Mouse (Mus musculus) brain, embryonic 14.5 days (tissue): ENCODE measurements around the gene Svep1. TPM values are rescaled to one million over a fixed set of nuclear protein-coding genes. Genes with fewer than 3 reads are reported as not detected.

ENCODE experiments used
- DNase-seq: peaks from one replicate; pipeline ENCODE4 v3.0.0-alpha.2; 2011; ENCODE audit warnings: low read depth
- CTCF ChIP-seq: fragments of 200-500 bp; IDR thresholded peaks from 2 replicates; pipeline ENCODE4 v1.5.1; 2012; ENCODE audit warnings: inconsistent platforms, mild to moderate bottlenecking, moderate library complexity, borderline replicate concordance; ENCODE audit not compliant: insufficient read depth, insufficient read length; ENCODE audit errors: extremely low read depth
- POLR2A ChIP-seq: fragments of 200-500 bp; IDR thresholded peaks from 2 replicates; pipeline ENCODE4 v1.6.1; 2012; ENCODE audit warnings: mild to moderate bottlenecking, inconsistent platforms, borderline replicate concordance; ENCODE audit not compliant: poor library complexity, insufficient read depth, insufficient read length, severe bottlenecking; ENCODE audit errors: extremely low read depth
- polyA plus RNA-seq: library from polyadenylated mRNA; depleted of rRNA; stranded (reverse); fragments of >200 nt; gene quantifications from 2 replicates; pipeline ENCODE4 v1.2.3, GENCODE M21; 2012

Gene Svep1
- polyA plus RNA-seq, 1 experiment, result 2.3 TPM

DNA sequence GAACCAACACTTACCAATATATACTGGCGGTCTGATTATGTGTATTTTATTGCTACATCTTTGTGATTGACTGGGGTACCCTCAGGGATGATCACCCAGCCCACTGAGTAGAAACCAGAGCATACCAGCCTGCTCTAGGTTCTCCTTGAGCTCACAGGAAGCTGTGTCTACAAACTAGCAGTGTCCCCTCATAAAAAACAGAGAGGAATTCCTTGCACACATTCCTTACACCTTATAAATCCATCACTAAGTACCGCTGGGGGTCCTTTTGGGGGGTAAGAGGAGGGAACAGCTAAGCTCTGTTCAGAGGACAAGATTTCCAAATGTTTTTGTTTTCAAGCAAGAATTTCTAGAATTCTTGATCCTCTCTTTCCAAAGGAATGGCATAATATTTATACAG lies 36.7 kb downstream of the Svep1 start:
- DNase-seq, result no peak
- TF ChIP-seq CTCF (no peak), POLR2A (no peak)

DNA sequence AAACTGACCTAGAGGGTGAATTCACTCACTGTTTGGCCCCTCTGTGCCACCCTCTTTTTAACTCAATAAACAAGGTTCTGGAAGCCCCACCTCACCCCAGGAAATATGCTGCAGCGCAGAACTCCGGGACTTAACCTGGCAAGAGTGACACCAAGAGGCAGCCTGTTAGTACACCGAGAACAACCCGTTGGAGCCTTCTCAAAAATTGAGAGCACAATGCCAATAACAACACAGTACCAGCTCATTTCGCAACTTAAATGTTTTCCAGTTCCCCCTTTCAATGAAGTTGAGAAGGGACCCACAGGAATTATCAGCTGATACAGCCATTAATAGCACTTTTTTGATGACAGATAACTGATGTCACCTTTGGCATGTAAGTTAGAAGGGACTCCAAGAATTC lies 38.3 kb downstream of the Svep1 start:
- TF ChIP-seq POLR2A (no peak), CTCF (no peak)
- DNase-seq, result no peak

DNA sequence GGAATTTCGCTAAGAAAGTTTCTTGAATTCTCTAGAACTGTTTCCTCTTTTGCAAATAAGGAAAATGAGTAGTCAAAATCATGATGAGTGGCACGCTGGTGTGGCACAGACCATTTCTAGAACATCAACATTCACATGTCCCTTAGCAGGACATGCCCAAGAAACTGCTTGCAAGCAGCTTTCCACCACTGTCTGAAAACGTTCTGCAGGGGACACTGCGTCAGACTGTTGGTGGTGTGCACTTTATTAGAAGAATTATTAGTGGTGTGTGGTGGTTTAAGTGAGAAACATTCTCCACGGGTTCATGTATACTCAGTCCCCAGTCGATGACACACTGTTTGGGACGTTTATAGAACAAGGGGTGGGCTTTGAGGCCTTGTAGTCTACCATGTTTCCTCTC lies 40.9 kb downstream of the Svep1 start:
- DNase-seq, result no peak

DNA sequence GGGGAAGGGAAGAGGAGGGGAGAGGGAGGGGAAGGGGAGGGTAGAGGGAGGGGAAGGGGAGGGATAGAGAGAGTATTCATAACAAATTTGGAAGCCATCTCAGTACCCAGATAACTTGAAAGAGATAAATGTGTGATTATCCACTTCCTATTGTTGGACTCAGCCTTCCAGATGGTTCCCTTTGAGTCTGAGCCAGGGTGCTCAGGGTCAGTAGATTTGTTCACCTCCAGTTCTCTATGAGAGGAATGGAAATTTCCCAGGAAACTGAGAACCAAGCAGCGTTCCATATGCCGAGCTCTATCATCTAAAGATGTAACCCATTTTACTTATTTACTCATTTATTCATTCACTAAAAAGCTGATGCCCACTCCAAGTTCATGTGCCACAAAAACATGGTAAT lies 44.8 kb downstream of the Svep1 start:
- DNase-seq, result peak; percentile 19
- TF ChIP-seq CTCF, result no peak
- no peak for TF ChIP-seq POLR2A

More for the DNA sequence above, 40.9 kb downstream of the Svep1 start:
- TF ChIP-seq CTCF (no peak), POLR2A (no peak)

DNA sequence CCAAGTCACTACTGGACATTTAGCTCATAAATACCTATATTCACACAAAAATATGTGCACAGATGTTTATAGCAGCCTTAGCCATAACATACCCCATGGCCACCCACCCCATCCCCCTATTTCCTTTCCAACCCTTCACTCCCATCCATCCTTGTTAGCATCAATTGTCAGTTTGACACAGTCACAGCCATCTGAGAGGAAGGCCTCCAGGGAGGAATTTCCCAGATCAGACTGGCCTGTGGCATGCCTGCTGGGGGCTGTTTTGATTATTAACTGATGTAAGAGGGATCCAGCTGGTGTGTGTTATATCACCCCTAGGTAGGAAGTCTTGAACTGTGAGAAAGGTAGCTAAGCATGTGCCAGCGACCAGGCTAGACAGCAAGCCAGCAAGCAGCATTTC lies 47.1 kb downstream of the Svep1 start:
- TF ChIP-seq CTCF (no peak), POLR2A (no peak)
- DNase-seq, result no peak

DNA sequence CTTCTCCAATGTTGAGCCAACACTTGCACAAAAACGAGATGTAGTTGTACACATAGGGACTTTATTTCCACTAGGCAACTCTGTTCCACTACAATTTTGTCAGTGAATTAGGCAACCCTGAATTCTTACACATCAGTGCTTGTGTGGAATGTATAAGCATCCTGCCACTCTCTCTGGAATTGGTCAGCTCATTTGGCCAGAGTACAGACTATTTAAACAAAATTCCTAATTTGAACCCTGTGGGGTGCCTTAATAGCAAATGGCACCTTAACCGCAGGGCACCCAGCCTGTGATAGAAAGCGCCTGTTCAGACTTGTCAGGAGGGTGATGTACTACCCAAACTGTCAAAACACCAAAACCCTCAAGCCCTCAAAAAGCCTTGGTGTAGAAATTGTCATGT lies 56.4 kb downstream of the Svep1 start:
- DNase-seq, result peak; percentile 19
- TF ChIP-seq POLR2A, result no peak
- TF ChIP-seq CTCF, result no peak

DNA sequence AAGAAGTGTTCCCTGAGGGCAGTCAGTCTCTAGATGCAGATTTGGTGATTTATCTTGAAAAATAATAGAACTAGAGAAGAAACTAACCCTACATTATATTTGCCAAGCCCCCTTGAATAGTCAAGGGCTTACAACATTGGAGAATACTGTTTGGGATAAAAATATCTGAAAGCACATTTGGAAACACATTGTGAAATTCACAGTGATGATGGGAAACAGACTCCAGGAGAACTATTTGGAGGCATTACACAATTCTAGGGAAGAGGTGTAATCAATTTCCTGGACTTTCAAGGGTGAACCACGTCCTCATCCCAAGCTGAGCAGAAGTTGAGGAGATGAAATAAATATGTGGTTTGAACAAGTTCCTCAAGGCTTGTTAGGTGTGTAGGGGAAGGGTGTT lies 57.5 kb downstream of the Svep1 start:
- DNase-seq, result no peak
- TF ChIP-seq CTCF (no peak), POLR2A (no peak)

DNA sequence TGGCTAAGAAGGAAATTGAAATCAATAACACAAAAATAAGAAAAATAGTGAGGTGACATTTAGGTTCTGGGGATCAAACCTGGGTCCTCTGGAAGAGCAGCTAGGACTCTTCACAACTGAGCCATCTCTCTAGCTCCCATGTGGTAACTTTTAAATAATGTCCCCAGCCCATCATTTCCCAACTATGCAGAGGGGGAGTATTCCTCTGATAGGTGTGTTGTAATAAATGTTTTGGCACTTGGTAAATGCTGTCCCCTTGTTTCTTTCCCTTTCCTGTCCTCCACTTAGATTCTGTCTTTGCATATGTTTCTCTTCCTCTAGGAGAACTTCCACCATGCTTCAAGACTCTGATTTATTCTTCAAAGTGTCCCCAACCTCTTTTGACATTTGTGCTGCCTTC lies 58.1 kb downstream of the Svep1 start:
- no peak for DNase-seq
- TF ChIP-seq POLR2A, result no peak
- no peak for TF ChIP-seq CTCF

DNA sequence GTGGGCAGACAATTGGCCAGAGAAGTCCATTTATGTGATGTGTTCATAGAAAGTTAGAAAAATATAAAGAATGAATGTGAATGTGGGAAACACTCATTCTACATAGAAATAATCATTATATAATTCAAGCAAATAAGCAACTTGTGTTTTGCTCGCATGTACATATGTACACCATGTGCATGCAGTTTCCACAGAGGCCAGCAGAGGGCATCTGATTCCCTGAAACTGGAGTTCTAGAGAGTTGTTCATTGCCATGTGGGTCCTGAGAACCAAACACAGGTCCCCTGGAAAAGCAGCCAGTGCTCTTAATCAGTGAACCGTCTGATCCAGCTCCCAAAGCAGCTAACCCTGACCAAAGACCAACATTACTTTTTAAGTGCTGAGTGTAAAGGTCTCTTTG lies 60.0 kb downstream of the Svep1 start:
- no peak for DNase-seq
- TF ChIP-seq POLR2A (no peak), CTCF (peak; percentile 5; the same call in 1 of the 2 replicates)

DNA sequence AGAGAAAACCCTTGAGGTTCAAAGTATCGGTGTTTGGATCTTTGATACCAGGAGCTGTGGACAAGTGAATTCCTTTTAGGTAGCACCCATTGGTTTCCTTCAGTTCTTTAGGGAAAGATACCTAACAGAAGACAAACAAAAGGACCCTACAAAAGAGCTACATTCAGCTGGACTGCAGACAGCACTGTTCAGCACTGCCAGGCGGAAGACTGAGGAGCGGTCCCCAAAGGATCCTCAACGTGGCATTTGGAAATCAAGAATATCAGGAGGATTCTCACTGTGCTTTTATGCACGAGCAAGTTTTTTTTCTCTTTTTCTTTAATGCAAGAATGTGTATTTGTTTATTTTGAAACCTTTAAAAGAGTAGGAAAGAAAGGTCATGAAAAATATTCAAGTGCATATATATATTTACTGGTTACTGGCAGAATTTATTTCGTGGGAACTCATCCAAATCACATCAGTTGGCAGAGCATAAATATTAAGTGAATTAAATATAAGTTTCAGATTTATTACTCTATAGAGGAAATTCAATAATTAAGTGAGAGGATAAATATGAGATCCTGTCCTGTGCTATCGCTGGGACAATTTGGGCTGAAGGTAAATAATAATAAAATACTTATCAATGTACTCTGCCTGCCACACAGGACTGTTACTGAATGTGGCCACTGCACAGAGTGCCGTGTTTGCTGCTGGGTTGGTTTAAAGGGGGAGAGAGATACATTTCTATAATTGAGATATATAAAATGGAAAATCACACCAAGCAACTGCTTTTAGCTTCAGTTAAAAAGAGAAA lies 66.7 kb downstream of the Svep1 start:
- no peak for TF ChIP-seq CTCF
- DNase-seq, result no peak

DNA sequence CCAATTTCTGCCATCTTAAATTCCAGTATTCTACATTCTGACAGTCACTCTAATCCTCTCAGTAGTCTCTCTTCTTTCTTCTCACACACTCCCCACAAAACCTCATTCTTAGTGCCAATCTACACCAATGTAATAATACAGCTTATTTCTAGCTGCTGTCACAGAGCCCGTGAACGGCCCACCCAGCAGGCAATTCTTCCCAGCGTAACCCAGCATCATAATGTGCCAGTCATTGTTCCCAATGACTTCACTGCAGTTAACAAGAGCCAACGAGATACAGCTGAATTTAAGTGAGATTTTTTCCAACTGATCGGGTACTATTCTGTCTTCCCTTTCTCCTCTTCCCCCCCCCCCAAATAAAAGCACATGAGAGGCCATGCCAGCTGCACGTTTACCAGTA lies 67.4 kb downstream of the Svep1 start:
- TF ChIP-seq CTCF (no peak), POLR2A (no peak)
- DNase-seq, result peak; percentile 53

DNA sequence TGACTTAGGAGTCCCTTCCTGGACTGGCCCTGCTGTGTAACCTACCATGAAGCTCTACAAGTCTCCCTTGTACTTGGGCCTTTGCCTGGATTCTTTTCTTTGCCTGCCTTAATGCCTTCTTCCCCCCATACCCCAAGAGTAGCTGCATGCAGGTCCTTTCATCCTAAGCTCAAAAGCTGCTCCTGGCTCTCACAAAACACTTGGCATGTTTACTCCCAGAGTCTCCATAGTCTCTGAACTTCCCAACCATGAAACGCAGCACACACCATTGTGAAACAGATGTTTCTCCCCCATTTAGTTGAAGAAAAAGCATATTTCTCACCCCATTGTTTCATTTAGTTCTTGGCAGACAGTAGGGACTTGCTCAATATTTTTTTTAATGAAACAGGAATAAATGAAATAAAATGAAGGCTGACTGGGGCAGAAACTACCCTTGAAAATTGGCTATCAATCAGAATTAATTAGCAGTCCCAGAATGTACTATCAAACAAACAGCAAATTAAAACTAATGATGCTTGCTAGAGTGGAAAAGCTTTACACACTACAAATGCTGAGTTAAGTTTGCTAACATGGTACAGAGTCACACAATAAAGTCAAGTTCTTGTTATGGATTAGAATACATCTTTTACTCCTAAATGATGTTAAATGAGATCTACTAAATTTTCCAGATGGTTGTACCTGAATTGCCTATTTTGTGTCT lies 72.9 kb downstream of the Svep1 start:
- TF ChIP-seq POLR2A, result no peak
- no peak for TF ChIP-seq CTCF
- DNase-seq, result peak; percentile 80

DNA sequence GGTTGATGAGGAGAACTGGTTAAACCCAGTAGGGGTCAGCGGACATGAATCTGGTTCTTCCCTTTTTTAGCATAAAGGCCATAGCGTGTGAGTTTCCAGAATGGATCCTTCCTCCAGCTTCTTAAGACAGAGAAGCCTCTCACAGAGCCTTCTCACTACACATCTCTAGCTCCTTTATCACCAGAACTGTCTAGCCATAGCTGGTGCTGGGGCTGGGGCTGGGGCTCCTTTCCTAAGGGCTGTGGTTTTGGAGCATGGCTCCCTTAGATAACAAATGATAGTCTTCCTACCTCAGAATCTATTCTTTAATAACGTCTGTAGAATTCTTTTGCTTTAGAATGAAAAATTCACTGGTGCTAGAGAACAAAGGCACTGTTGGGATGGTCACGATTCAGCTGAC lies 76.8 kb downstream of the Svep1 start:
- TF ChIP-seq POLR2A (no peak), CTCF (no peak)

DNA sequence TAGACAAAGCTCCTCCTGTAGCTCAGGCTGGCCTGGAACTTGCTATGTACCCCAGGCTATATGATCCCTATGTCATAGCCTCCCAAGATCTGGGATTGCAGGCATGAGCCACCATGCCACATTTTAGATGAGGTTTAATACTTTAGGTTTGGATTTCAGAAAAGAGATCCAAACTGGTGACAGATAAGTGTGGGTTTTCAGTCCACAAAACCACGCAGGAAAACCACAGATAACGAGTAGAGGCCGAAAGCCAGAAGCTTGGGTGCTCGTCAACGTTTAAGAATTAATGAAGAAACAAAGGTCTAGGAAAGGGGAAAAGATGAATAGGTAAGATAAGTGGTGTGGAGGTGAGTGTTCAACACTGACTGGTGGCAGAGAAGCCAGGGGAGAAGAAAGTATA lies 79.6 kb downstream of the Svep1 start:
- no peak for TF ChIP-seq CTCF
- no peak for TF ChIP-seq POLR2A
- DNase-seq, result no peak

More for the DNA sequence above, 76.8 kb downstream of the Svep1 start:
- DNase-seq, result no peak
